Mouse (Mus musculus) forebrain, embryonic 11.5 days (tissue): ENCODE data around the gene Gm826. TPM values are rescaled to one million over a fixed set of nuclear protein-coding genes. Genes with fewer than 3 reads are reported as not detected.

ENCODE experiments used
- ATAC-seq: fragments of 200-750 bp; cut with Nextera tagmentation; replicated peaks from 2 replicates; pipeline ENCODE4 v1.8.0; 2017; ENCODE audit warnings: moderate TSS enrichment; ENCODE audit not compliant: low FRiP score
- DNase-seq: peaks from one replicate; pipeline ENCODE4 v3.0.0-alpha.2; 2017; ENCODE audit warnings: low spot score
- H3K27ac ChIP-seq: fragments of 300-500 bp; sonication (generic); 2 replicates; pipeline ENCODE4 v1.5.1; 2014; ENCODE audit warnings: low read depth, low read length
- H3K27me3 ChIP-seq: fragments of 300-500 bp; sonication (generic); 2 replicates; pipeline ENCODE4 v1.6.1; 2014; ENCODE audit warnings: mild to moderate bottlenecking, low read length, mixed read lengths; ENCODE audit not compliant: control insufficient read depth, insufficient read depth
- H3K36me3 ChIP-seq: fragments of 300-500 bp; sonication (generic); 2 replicates; pipeline ENCODE4 v1.6.1; 2014; ENCODE audit warnings: mild to moderate bottlenecking, low read length, moderate library complexity, mixed read lengths; ENCODE audit not compliant: control insufficient read depth, insufficient read depth
- H3K4me1 ChIP-seq: fragments of 300-500 bp; sonication (generic); replicated peaks from 2 replicates; pipeline ENCODE4 v1.6.1; 2014; ENCODE audit warnings: low read length, mixed read lengths; ENCODE audit not compliant: control insufficient read depth, insufficient read depth
- H3K4me2 ChIP-seq: fragments of 300-500 bp; sonication (generic); 2 replicates; pipeline ENCODE4 v1.6.1; 2014; ENCODE audit warnings: low read depth, mild to moderate bottlenecking, low read length, moderate library complexity, mixed read lengths; ENCODE audit not compliant: severe bottlenecking
- H3K4me3 ChIP-seq: fragments of 300-500 bp; sonication (generic); 2 replicates; pipeline ENCODE4 v1.5.1; 2014; ENCODE audit warnings: low read depth, low read length
- H3K9ac ChIP-seq: fragments of 300-500 bp; sonication (generic); 2 replicates; pipeline ENCODE4 v1.6.1; 2014; ENCODE audit warnings: low read length
- H3K9me3 ChIP-seq: fragments of 300-500 bp; sonication (generic); 2 replicates; pipeline ENCODE4 v1.6.1; 2016; ENCODE audit warnings: low read length, mixed read lengths; ENCODE audit not compliant: control insufficient read depth
- WGBS: fragments of 180-500 bp; shearing (Covaris S2); extraction: QIAGEN DNeasy Blood & Tissue Kit; methylation state at CpG from one replicate; pipeline ENCODE4 v1.1.7; 2014; 5-methylcytosine and 5-hydroxymethylcytosine counted together
- polyA plus RNA-seq: library from polyadenylated mRNA; unstranded; fragments of >200 nt; fragmentation: Nextera tagmentation; extraction: Ambion mirVana; gene quantifications from 2 replicates; pipeline ENCODE4 v1.2.1, GENCODE M21; 2014

The Gm826 gene
- polyA plus RNA-seq, 1 experiment from 2014 or later = not detected

- peak; percentile 80 for DNase-seq
Measured at GRCm38 (mm10) chr2:160366111-160366979, 32.4 kb upstream of the Gm826 start.

GRCm38 (mm10) chr2:160365107-160365911, 31.3 kb upstream of the Gm826 start:
- no peak overlapping the region for H3K27ac ChIP-seq
- DNase-seq = peak; percentile 77
- peaks cover 71% of the 10 kb centered on the region for H3K27me3 ChIP-seq
- H3K9ac ChIP-seq = peak overlapping the region; percentile 23; the same call in 1 of the 2 replicates
- WGBS = under 1% methylated on average over 50 of the region's 50 CpGs
- H3K4me2 ChIP-seq = peak overlapping the region; percentile 97
- peak overlapping the region; percentile 54 for H3K4me3 ChIP-seq
- H3K36me3 ChIP-seq = no peaks in the 10 kb centered on the region
- peaks cover 17% of the 10 kb centered on the region for H3K4me1 ChIP-seq
- H3K9me3 ChIP-seq = no peaks in the 10 kb centered on the region
- ATAC-seq = no peak

More at GRCm38 (mm10) chr2:160366111-160366979, 32.4 kb upstream of the Gm826 start:
- Histone ChIP-seq H3K9ac (peak overlapping the region; percentile 77), H3K4me1 (peaks cover 14% of the 10 kb centered on the region), H3K36me3 (no peaks in the 10 kb centered on the region), H3K9me3 (no peaks in the 10 kb centered on the region), H3K4me3 (peak overlapping the region; percentile 54), H3K27me3 (peaks cover 73% of the 10 kb centered on the region), H3K4me2 (peak overlapping the region; percentile 97), H3K27ac (peak overlapping the region; percentile 55)
- ATAC-seq = no peak; the same call in none of the 2 replicates
- WGBS = 1% methylated on average over 91 of the region's 95 CpGs

GRCm38 (mm10) chr2:160364666-160365065, 30.7 kb upstream of the Gm826 start:
- under 1% methylated on average over 12 of the region's 12 CpGs for WGBS
- Histone ChIP-seq H3K27me3 (peaks cover 71% of the 10 kb centered on the region), H3K9ac (no peak overlapping the region), H3K36me3 (no peaks in the 10 kb centered on the region), H3K4me3 (peak overlapping the region; percentile 54), H3K4me1 (peaks cover 16% of the 10 kb centered on the region), H3K4me2 (peak overlapping the region; percentile 97; the same call in 1 of the 2 replicates), H3K27ac (no peak overlapping the region), H3K9me3 (no peaks in the 10 kb centered on the region)
- no peak for ATAC-seq
- no peak for DNase-seq

GRCm38 (mm10) chr2:160364128-160364650, 30.2 kb upstream of the Gm826 start:
- H3K9ac ChIP-seq = no peak overlapping the region
- DNase-seq (no peak), ATAC-seq (no peak)
- peaks cover 70% of the 10 kb centered on the region for H3K27me3 ChIP-seq
- H3K4me1 ChIP-seq = peaks cover 15% of the 10 kb centered on the region
- 0% methylated on average over 9 of the region's 9 CpGs for WGBS
- H3K4me3 ChIP-seq = no peak overlapping the region
- H3K4me2 ChIP-seq = peak overlapping the region; percentile 97; the same call in 1 of the 2 replicates
- no peak overlapping the region for H3K27ac ChIP-seq
- no peaks in the 10 kb centered on the region for H3K36me3 ChIP-seq
- no peaks in the 10 kb centered on the region for H3K9me3 ChIP-seq

GRCm38 (mm10) chr2:160363201-160363600, 29.2 kb upstream of the Gm826 start:
- Histone ChIP-seq H3K27ac (no peak overlapping the region), H3K9ac (no peak overlapping the region), H3K9me3 (no peaks in the 10 kb centered on the region), H3K4me3 (no peak overlapping the region), H3K36me3 (no peaks in the 10 kb centered on the region), H3K27me3 (peaks cover 68% of the 10 kb centered on the region), H3K4me2 (no peak overlapping the region), H3K4me1 (peaks cover 12% of the 10 kb centered on the region)
- DNase-seq (no peak), ATAC-seq (no peak)
- WGBS = under 1% methylated on average over 4 of the region's 4 CpGs

- Histone ChIP-seq H3K36me3 (no peaks in the 10 kb centered on the region), H3K4me3 (no peak overlapping the region), H3K9ac (no peak overlapping the region), H3K9me3 (no peaks in the 10 kb centered on the region), H3K27me3 (peaks cover 69% of the 10 kb centered on the region), H3K4me1 (peaks cover 11% of the 10 kb centered on the region; the same call in 1 of the 2 replicates), H3K27ac (no peak overlapping the region), H3K4me2 (no peak overlapping the region)
- ATAC-seq (no peak), DNase-seq (no peak)
- WGBS = 3% methylated on average over 16 of the region's 16 CpGs
Measured at GRCm38 (mm10) chr2:160361442-160362121, 27.6 kb upstream of the Gm826 start.

GRCm38 (mm10) chr2:160360234-160360874, 26.4 kb upstream of the Gm826 start:
- WGBS = 2% methylated on average over 8 of the region's 8 CpGs
- no peak for DNase-seq
- no peak overlapping the region for H3K4me3 ChIP-seq
- no peak for ATAC-seq
- peaks cover 7% of the 10 kb centered on the region; the same call in 1 of the 2 replicates for H3K4me1 ChIP-seq
- H3K36me3 ChIP-seq = no peaks in the 10 kb centered on the region
- H3K4me2 ChIP-seq = no peak overlapping the region
- H3K27me3 ChIP-seq = peaks cover 57% of the 10 kb centered on the region
- no peak overlapping the region for H3K27ac ChIP-seq
- H3K9ac ChIP-seq = no peak overlapping the region
- H3K9me3 ChIP-seq = no peaks in the 10 kb centered on the region
